Mouse (Mus musculus) liver, adult 2 months (tissue): ENCODE measurements around the gene Ptms.
A peak's percentile ranks its signal among the peaks of the same experiment; 100 is the strongest.

Source experiments
- CTCF ChIP-seq: fragments of 200-500 bp; IDR thresholded peaks from 2 replicates; pipeline ENCODE4 v1.5.1; 2011; ENCODE audit warnings: low read depth, low read length, control low read depth
- POLR2A ChIP-seq: fragments of 200-500 bp; IDR thresholded peaks from 2 replicates; pipeline ENCODE4 v1.6.1; 2011; ENCODE audit warnings: low read length, control low read depth; ENCODE audit not compliant: insufficient read depth; ENCODE audit errors: extremely low read depth

DNA sequence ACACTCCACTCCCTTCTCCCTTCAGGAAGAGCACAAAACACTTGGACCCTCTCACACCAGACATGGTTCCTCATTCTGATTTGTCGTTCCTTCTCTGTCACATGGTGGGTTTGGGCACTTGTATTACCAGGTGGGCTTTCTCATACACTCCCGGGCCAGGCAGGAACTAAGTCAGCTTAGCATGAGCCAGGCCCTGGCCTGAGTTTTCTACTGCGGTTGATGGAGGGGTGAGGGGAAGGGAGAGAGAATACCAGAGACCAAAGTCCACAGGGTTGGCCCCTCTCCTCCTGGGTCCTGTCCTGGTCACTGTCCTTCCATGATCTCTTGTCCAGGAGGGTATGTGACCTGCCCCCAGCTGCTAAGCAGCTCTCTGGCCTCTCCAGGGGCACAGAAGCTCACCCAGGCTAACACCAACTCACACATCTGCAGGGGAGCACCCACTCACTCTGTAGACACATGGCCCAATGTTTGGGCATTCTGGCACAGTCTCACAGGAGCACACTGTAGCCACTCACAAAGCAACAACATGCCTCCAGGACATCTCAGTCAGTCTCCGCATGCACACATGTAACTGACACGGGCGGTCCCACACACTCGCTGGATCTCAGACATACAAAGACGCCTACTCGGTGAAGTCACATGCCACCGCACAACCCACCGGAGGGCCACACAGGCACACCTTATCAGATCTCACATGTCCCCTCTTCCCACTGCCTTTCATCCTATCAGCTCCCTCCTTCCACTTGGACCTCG, 3.8 kb downstream of the Ptms start:
- TF ChIP-seq CTCF (no peak), POLR2A (peak; percentile 67)
